Mouse (Mus musculus) CH12.LX (cell line): Measurements from ENCODE around the gene Hsf4.

Source experiments
- CHD1 ChIP-seq: IDR thresholded peaks from 2 replicates; pipeline ENCODE4 v1.6.1; 2012; ENCODE audit warnings: low read depth, low read length, improper control_type of control experiment, inconsistent platforms
- CTCF ChIP-seq, 2 experiments: IDR thresholded peaks in 1 of 2; conservative IDR thresholded peaks in 1 of 2; 2 replicates each; pipeline ENCODE4 v1.5.1; 2011 to 2012; ENCODE audit warnings: low read depth in 2 of 2, low read length in 2 of 2, improper control_type of control experiment in 1 of 2, inconsistent platforms in 1 of 2, mild to moderate bottlenecking in 1 of 2, moderate library complexity in 1 of 2
- EP300 ChIP-seq: IDR thresholded peaks from 2 replicates; pipeline ENCODE4 v1.6.1; 2011; ENCODE audit warnings: low read length, improper control_type of control experiment
- JUN ChIP-seq: IDR thresholded peaks from 2 replicates; pipeline ENCODE4 v1.6.1; 2011; ENCODE audit warnings: low read depth, mild to moderate bottlenecking, low read length, improper control_type of control experiment, moderate library complexity; ENCODE audit not compliant: insufficient read depth
- JUND ChIP-seq: conservative IDR thresholded peaks from 2 replicates; pipeline ENCODE4 v1.6.1; 2011; ENCODE audit warnings: low read depth, low read length, improper control_type of control experiment
- MAX ChIP-seq: IDR thresholded peaks from 2 replicates; pipeline ENCODE4 v1.6.1; 2011; ENCODE audit warnings: low read length, improper control_type of control experiment
- MAZ ChIP-seq: IDR thresholded peaks from 2 replicates; pipeline ENCODE4 v1.6.1; 2012; ENCODE audit warnings: low read depth, mild to moderate bottlenecking, inconsistent platforms, low read length, improper control_type of control experiment, moderate library complexity
- PAX5 ChIP-seq: IDR thresholded peaks from 2 replicates; pipeline ENCODE4 v1.6.1; 2012; ENCODE audit warnings: low read length, inconsistent platforms, mixed read lengths
- POLR2A ChIP-seq: IDR thresholded peaks from 2 replicates; pipeline ENCODE4 v1.6.1; 2011; ENCODE audit warnings: low read depth, mild to moderate bottlenecking, improper control_type of control experiment, low read length
- RAD21 ChIP-seq: IDR thresholded peaks from 2 replicates; pipeline ENCODE4 v1.6.1; 2011; ENCODE audit warnings: low read depth, mild to moderate bottlenecking, low read length, improper control_type of control experiment, moderate library complexity
- SIN3A ChIP-seq: IDR thresholded peaks from 2 replicates; pipeline ENCODE4 v1.6.1; 2012; ENCODE audit warnings: low read length, improper control_type of control experiment, inconsistent platforms
- SMC3 ChIP-seq: IDR thresholded peaks from 2 replicates; pipeline ENCODE4 v1.6.1; 2011; ENCODE audit warnings: low read depth, low read length, improper control_type of control experiment
- UBTF ChIP-seq: IDR thresholded peaks from 2 replicates; pipeline ENCODE4 v1.6.1; 2012; ENCODE audit warnings: low read depth, mild to moderate bottlenecking, inconsistent platforms, low read length, improper control_type of control experiment, moderate library complexity
- ZMIZ1 ChIP-seq: IDR thresholded peaks from 2 replicates; pipeline ENCODE4 v1.6.1; 2012; ENCODE audit warnings: low read depth, mild to moderate bottlenecking, inconsistent platforms, low read length, improper control_type of control experiment

DNA sequence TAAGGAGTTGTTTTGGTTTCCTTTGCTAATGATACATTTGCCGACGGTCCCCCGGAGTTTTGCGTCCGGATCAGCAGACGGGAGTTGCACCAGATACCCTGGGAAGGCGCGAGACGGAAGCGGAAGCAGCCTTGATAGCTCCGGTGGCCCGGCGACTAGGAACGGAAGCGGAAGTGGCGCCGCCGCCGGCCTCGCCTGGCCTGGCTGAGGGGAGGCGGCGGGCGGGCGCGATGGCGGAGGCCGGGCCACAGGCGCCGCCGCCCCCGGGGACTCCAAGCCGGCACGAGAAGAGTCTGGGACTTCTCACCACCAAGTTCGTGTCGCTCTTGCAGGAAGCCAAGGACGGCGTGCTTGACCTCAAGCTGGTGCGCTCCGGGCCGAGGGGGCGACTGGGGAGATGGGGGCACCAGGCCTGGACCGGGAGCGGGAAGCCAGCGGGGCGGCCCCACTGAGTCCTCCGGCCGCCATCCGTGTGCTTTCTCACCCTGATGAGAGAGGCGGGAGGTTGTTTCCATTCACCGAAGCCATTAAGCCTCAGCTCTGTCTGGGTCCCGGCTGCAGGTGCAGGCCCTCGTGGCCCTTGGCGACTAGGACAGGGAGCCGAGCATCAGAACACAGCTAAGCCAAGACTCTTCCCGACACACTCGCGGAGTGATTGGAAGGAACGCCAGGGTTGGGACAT is 28.1 kb downstream of the Hsf4 start, which contains the start of gene E2f4:
- no peak; the same call in 1 of the 2 replicates for TF ChIP-seq UBTF
- no peak for TF ChIP-seq CTCF (conservative IDR thresholded peaks at IDR 0.05 in 1 of 2, IDR thresholded peaks at IDR 0.05 in 1 of 2; ENCODE audit: low read depth in 2 of 2, low read length in 2 of 2)
- TF ChIP-seq POLR2A, result peak; percentile 85
- TF ChIP-seq SMC3, result no peak
- TF ChIP-seq EP300, result no peak
- no peak for TF ChIP-seq JUND
- TF ChIP-seq SIN3A, result peak; percentile 93
- no peak for TF ChIP-seq MAZ
- no peak for TF ChIP-seq CHD1
- no peak for TF ChIP-seq JUN
- TF ChIP-seq PAX5, result no peak
- TF ChIP-seq ZMIZ1, result peak; percentile 83
- no peak for TF ChIP-seq MAX
- no peak for TF ChIP-seq RAD21
